Mouse (Mus musculus) large intestine, adult 2 months (tissue): ENCODE measurements around the gene Dst. TPM values are rescaled to one million over a fixed set of nuclear protein-coding genes. Genes with fewer than 3 reads are reported as not detected.
A peak's percentile ranks its signal among the peaks of the same experiment; 100 is the strongest.

Experiments
- DNase-seq: peaks from one replicate; pipeline ENCODE4 v3.0.0-alpha.2; 2012; ENCODE audit warnings: low read depth, low spot score
- WGBS: fragments of 180-500 bp; shearing (Covaris S2); methylation state at CpG from one replicate; pipeline ENCODE4 v1.1.7; 2018; 5-methylcytosine and 5-hydroxymethylcytosine counted together
- polyA plus RNA-seq: library from polyadenylated mRNA; depleted of rRNA; stranded (reverse); fragments of >200 nt; gene quantifications from 2 replicates; pipeline ENCODE4 v1.2.3, GENCODE M21; 2012

Dst gene
- polyA plus RNA-seq, 1 experiment, result 16.3 TPM

- no peak for DNase-seq
- 64% methylated on average over 12 of the region's 12 CpGs for WGBS
Observed at GRCm38 (mm10) chr1:34237689-34238091, 329.7 kb downstream of the Dst start.

- DNase-seq, result no peak
- 85% methylated on average over 6 of the region's 6 CpGs for WGBS
Observed at GRCm38 (mm10) chr1:34238231-34238630, 330.2 kb downstream of the Dst start.

DNA sequence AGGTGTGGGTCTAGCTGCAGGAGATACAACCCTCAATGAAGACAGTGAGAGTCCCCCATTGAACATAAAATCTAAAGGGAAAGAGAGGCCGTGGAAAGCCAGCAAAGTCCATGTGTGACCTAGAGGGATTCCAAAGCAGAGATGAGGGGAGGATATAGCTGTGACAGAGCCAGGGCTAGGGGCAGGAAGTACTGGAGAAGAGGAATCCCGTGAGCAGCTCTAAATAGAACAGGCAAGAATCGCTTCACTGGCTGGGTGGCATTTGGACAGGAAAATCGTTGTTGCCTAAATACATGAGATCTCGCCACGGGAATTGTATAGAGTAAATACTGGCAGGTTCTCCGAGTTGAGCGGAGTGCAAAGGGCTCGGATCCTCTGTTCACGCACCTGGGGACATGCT is 336.7 kb downstream of the Dst start:
- WGBS, result 89% methylated on average over 10 of the region's 10 CpGs
- no peak for DNase-seq

DNA sequence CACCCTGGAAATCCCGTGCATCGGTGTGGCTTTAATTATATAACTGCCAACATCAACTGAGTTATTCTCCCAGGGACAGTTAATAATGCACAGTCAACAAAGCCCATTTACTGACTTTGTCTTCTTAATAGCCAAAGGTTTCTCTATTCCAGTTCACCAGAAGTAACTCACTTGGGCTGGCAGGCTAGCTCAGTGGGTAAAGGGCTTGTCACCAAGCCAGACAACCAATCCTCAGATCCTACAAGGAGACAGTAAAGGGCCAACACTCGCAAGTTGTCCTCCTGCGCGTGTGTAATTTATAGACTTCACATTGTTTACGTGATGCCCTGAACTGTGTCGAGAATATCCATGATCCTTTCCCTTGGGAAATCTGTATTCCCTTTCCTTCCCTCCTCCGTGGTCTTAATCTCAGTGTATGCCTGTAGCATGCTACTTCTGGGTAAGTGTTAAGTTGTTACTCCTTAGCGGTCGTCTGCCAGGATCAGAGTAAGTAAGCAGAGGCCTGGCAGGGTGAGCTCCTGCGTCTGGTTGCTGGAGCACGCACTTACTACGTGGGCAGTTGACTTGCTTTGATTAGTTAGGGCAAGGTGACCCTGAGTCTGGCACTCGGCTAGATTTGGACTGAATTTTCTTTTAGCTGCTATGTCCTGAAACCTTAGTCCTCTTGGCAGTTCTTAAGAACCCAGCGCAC is 338.1 kb downstream of the Dst start:
- no peak for DNase-seq
- WGBS, result 83% methylated on average over 15 of the region's 15 CpGs

DNA sequence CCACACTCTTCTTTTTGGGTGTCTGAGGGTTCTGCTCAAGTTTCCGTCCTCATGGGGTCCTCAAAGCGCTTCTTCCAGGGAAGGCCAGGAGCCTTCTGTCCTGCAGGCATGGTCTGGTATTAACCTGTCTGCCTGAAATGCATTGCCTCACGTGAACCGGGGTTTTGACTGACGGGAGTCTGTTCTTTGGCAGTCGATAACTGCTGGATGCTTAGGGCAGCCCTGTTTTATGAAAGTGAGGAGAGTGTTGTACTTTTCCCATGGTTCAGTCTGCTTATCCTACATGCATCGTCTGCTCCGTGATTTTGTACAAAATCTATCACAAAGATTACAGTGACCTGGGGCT is 338.6 kb downstream of the Dst start:
- 96% methylated on average over 8 of the region's 8 CpGs for WGBS

DNA sequence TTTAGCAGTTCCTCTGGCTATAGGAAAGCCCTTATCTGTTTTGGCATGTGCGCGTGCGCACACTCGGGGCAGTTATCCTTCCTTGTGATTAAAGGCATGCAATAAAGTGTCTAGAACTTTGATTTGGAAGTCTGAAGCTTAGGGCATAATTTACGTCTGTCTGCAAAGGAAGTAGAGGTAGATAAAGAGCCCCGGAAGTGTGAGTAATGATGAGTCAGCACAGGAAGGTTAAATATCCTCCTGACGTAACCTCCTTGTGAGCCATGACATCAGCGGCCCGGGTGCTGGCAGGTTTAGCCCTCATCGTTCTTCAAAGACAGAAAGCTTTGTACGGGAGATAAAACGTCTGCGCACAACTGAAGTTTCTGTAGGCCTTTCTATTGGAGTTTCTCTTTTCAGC is 343.1 kb downstream of the Dst start:
- 42% methylated on average over 13 of the region's 13 CpGs for WGBS
- DNase-seq, result no peak

More for the DNA sequence above, 338.6 kb downstream of the Dst start:
- DNase-seq, result no peak

GRCm38 (mm10) chr1:34252267-34252666 is 344.2 kb downstream of the Dst start:
- WGBS, result 82% methylated on average over 8 of the region's 8 CpGs
- no peak for DNase-seq

DNA sequence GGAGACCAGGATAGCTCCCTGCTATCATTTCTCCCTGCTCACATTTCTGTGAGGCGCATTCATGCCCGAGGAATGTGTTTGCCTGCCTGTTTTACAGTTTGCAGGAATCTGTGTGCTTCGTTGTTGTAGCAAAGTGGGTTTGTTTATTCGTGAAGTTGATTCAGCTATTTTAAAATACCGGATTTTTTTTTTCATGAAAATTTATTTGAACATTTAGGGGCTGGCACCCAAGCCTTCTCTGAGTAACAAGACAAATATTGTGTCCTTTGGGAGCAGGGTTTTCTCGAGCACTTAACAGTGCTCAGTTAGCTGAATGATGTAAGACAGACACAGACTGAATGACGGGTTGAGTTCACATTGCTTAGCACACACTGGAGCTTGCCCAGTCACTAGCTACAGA is 345.9 kb downstream of the Dst start:
- 65% methylated on average over 7 of the region's 7 CpGs for WGBS
- DNase-seq, result no peak

DNA sequence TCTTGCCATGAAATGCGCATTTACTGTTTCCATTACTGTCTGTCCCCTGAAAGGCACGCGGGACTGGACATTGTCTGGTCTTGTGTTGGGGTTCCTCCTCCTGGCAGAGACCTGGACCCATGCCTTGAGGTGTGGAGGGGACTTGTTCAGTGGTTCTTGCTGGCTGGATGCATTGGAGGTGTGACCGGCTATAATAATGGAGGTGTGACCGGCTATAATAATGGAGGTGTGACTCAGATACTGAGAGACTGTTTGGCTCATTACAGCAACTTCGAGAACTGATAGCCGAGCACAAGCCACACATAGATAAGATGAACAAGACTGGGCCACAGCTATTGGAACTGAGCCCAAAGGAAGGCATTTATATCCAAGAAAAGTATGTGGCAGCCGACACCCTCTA is 351.9 kb downstream of the Dst start:
- 41% methylated on average over 8 of the region's 8 CpGs for WGBS

DNA sequence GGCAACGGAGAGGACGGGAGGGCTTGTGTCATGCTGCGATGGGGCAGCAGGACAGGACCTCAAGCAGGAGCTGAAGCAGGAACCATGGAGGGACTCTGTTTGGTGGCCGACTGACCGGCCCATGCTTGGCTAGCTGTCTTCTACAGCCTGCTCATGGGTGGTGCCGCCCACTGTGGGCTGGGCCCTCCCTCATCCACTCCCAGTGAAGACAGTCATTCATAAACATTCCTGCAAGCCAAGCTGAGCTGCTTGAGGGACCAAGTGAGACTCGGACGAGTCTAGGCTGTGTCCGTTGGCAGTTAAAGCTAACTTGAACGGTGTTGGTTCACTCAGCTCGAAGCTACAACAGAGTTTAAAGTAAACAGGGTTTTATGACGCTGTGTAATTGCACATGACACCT is 353.0 kb downstream of the Dst start:
- WGBS, result 35% methylated on average over 12 of the region's 12 CpGs
- no peak for DNase-seq

More for the DNA sequence above, 351.9 kb downstream of the Dst start:
- peak; percentile 58 for DNase-seq

- no peak for DNase-seq
- WGBS, result 72% methylated on average over 13 of the region's 13 CpGs
Observed at GRCm38 (mm10) chr1:34268520-34268919, 360.5 kb downstream of the Dst start.

GRCm38 (mm10) chr1:34269578-34269977 is 361.6 kb downstream of the Dst start:
- WGBS, result 84% methylated on average over 11 of the region's 11 CpGs
- no peak for DNase-seq

DNA sequence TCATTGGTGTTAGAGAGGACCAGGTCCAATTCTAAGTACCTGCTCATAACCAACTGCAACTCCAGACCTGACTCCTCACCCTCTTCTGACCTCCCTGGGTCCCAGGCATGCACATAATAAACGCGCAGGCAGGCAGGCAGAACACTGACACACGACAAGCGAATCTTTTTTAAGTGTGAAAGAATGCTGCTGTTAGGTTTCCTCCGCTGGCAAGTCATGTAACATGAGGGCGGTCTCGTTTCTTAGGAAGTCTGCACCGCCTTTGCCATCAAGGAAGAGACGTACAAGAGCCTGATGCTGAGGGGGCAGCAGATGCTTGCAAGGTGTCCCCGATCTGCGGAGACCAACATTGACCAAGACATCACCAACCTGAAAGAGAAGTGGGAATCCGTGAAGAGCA is 365.9 kb downstream of the Dst start:
- WGBS, result 95% methylated on average over 12 of the region's 12 CpGs
- no peak for DNase-seq

DNA sequence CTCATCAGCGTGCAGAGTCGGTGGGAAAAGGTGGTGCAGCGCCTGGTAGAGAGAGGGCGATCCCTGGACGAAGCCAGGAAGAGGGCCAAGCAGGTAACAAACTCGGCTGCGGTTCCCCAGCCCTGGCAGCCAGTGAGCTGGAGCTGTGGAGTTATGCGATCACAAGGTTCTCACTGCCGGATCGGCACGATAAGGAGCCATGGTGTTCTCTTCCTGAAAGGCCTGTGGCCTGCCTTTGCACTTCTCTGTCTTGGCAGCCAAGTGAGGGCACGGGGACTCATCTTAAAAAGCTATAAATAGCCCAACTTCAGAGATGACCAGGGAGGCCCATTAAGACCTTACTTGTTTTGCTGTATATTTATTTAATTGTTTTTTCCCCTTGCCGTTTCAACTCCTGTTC is 367.8 kb downstream of the Dst start:
- no peak for DNase-seq
- 91% methylated on average over 13 of the region's 13 CpGs for WGBS

- 87% methylated on average over 7 of the region's 7 CpGs for WGBS
- DNase-seq, result no peak
Observed at GRCm38 (mm10) chr1:34276756-34277155, 368.7 kb downstream of the Dst start.

- WGBS, result 74% methylated on average over 8 of the region's 8 CpGs
- DNase-seq, result no peak
Observed at GRCm38 (mm10) chr1:34277259-34277658, 369.2 kb downstream of the Dst start.

GRCm38 (mm10) chr1:34283502-34283901 is 375.5 kb downstream of the Dst start:
- 91% methylated on average over 7 of the region's 7 CpGs for WGBS
- DNase-seq, result no peak

- no peak for DNase-seq
- 88% methylated on average over 9 of the region's 9 CpGs for WGBS
Observed at GRCm38 (mm10) chr1:34284979-34285378, 377.0 kb downstream of the Dst start.

GRCm38 (mm10) chr1:34287731-34288130 is 379.7 kb downstream of the Dst start:
- WGBS, result 76% methylated on average over 10 of the region's 10 CpGs
- DNase-seq, result no peak

GRCm38 (mm10) chr1:34288181-34288580 is 380.2 kb downstream of the Dst start:
- WGBS, result 94% methylated on average over 8 of the region's 8 CpGs
- no peak for DNase-seq

- no peak for DNase-seq
- WGBS, result 75% methylated on average over 13 of the region's 13 CpGs
Observed at GRCm38 (mm10) chr1:34288721-34289471, 380.9 kb downstream of the Dst start.

- DNase-seq, result no peak
- 81% methylated on average over 14 of the region's 14 CpGs for WGBS
Observed at GRCm38 (mm10) chr1:34289472-34289748, 381.4 kb downstream of the Dst start.
